Mouse (Mus musculus) olfactory bulb, adult 2 months (tissue): Measurements from ENCODE around the gene Tmem88.

Experiments used
- CTCF ChIP-seq: fragments of 200-500 bp; IDR thresholded peaks from 2 replicates; pipeline ENCODE4 v1.5.1; 2012; ENCODE audit warnings: low read depth, mild to moderate bottlenecking, low read length, moderate library complexity; ENCODE audit not compliant: insufficient read depth
- POLR2A ChIP-seq: fragments of 200-500 bp; IDR thresholded peaks from 2 replicates; pipeline ENCODE4 v1.6.1; 2012; ENCODE audit warnings: mild to moderate bottlenecking, low read depth, low read length, moderate library complexity; ENCODE audit not compliant: insufficient read depth

GRCm38 (mm10) chr11:69406867-69407723 is 9.1 kb upstream of the Tmem88 start:
- TF ChIP-seq POLR2A (no peak), CTCF (no peak)
